Comparison of ENCODE assay signal across 8 mouse cellular contexts in the genomic region with DNA sequence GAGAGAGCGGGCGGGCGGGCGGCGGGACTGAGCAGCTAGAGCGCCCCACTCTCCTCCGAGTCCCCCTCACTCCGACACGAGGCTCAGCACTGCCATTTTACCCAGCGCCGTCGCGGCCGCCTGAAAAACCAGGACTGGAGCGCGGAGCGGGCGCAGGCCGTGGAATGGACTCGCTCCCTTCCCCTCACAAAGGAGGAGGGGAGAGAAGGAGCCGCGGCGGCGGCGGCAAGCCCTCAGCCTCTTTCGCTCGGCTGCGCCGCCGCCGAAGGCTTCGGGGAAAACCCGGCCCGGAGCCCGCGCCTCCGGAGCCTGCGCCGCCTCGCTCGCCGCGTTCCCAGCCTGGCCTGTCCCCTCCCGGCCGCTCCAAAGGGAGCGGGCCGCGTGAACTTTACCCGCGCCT. TPM values are rescaled to one million over a fixed set of nuclear protein-coding genes. Genes with fewer than 3 reads are reported as not detected.
A peak's percentile ranks its signal among the peaks of the same experiment; 100 is the strongest.
DNase-seq lines count a peak whose midpoint lies in the region; ATAC-seq and TF ChIP-seq lines count a peak whose summit lies in the region.

No protein-coding gene starts in this region.

- peak; percentile 60 for TF ChIP-seq EP300 in stomach, postnatal 0 days (optimal IDR thresholded peaks at IDR 0.05)

- peak overlapping the region; percentile 100 for H3K9ac ChIP-seq in forebrain, embryonic 13.5 days
- peak overlapping the region; percentile 100 for H3K9ac ChIP-seq in liver, embryonic 15.5 days
- peak overlapping the region; percentile 100 for H3K9ac ChIP-seq in neural tube, embryonic 12.5 days
- peak overlapping the region; percentile 100 for H3K9ac ChIP-seq in stomach, postnatal 0 days (ENCODE audit: low read length)

- peak overlapping the region; percentile 98 for H3K4me2 ChIP-seq in forebrain, embryonic 13.5 days
- peak overlapping the region; percentile 97 for H3K4me2 ChIP-seq in liver, embryonic 15.5 days
- peak overlapping the region; percentile 97 for H3K4me2 ChIP-seq in neural tube, embryonic 12.5 days (replicated peaks)
- H3K4me2 ChIP-seq in stomach, postnatal 0 days (replicated peaks; ENCODE audit: low read depth): peak overlapping the region; percentile 97

- peak; percentile 64 for ATAC-seq in cerebellum, adult (ENCODE audit: insufficient number of reproducible peaks, low FRiP score, low TSS enrichment)
- peak; percentile 83 for ATAC-seq in forebrain, embryonic 13.5 days
- peak; percentile 71 for ATAC-seq in liver, embryonic 15.5 days (ENCODE audit: insufficient read depth)
- peak; percentile 71 for ATAC-seq in neural tube, embryonic 12.5 days (ENCODE audit: low FRiP score, low read depth)
- ATAC-seq in stomach, postnatal 0 days (ENCODE audit: low FRiP score, low TSS enrichment): peak; percentile 86

- no peaks in the 10 kb centered on the region for H3K27me3 ChIP-seq in forebrain, embryonic 13.5 days
- no peaks in the 10 kb centered on the region for H3K27me3 ChIP-seq in liver, embryonic 15.5 days
- H3K27me3 ChIP-seq in neural tube, embryonic 12.5 days (replicated peaks): no peaks in the 10 kb centered on the region
- no peaks in the 10 kb centered on the region for H3K27me3 ChIP-seq in stomach, postnatal 0 days (ENCODE audit: control insufficient read depth, insufficient read depth, low read length)

- peaks cover 50% of the 10 kb centered on the region for H3K4me1 ChIP-seq in forebrain, embryonic 13.5 days
- H3K4me1 ChIP-seq in liver, embryonic 15.5 days (replicated peaks): peaks cover 60% of the 10 kb centered on the region
- peaks cover 34% of the 10 kb centered on the region for H3K4me1 ChIP-seq in neural tube, embryonic 12.5 days
- H3K4me1 ChIP-seq in stomach, postnatal 0 days (replicated peaks; ENCODE audit: control insufficient read depth, insufficient read depth): peaks cover 15% of the 10 kb centered on the region

- H3K9me3 ChIP-seq in forebrain, embryonic 13.5 days (replicated peaks): no peaks in the 10 kb centered on the region
- no peaks in the 10 kb centered on the region for H3K9me3 ChIP-seq in liver, embryonic 15.5 days (replicated peaks)
- H3K9me3 ChIP-seq in neural tube, embryonic 12.5 days: no peaks in the 10 kb centered on the region
- H3K9me3 ChIP-seq in stomach, postnatal 0 days (ENCODE audit: control insufficient read depth, low read length): no peaks in the 10 kb centered on the region

- TF ChIP-seq CTCF in stomach, postnatal 0 days (IDR thresholded peaks at IDR 0.05; ENCODE audit: low read depth): no peak

- intact Hi-C loops in heart, postnatal 10 days (cut with DNase I): loop anchor here (1.0 to 5.0 kb wide), 3 partner anchors 59 to 82 kb away; a partner anchor contains a TSS

- H3K27ac ChIP-seq in forebrain, embryonic 13.5 days: peak overlapping the region; percentile 100
- H3K27ac ChIP-seq in liver, embryonic 15.5 days (replicated peaks): peak overlapping the region; percentile 100
- H3K27ac ChIP-seq in neural tube, embryonic 12.5 days: peak overlapping the region; percentile 100
- peak overlapping the region; percentile 100 for H3K27ac ChIP-seq in stomach, postnatal 0 days (replicated peaks)

- DNase-seq in ES-CJ7 (ENCODE audit: low read depth, low spot score): peak; percentile 94
- DNase-seq in heart, postnatal 10 days: peak; percentile 99 to 100
- peak; percentile 98 to 99 for DNase-seq in kidney, postnatal 4 days
- DNase-seq in stomach, postnatal 0 days (ENCODE audit: low spot score): peak; percentile 98

- under 1% methylated on average over 39 of the region's 50 CpGs for WGBS in forebrain, embryonic 13.5 days
- WGBS in liver, embryonic 15.5 days (ENCODE audit: insufficient replicate concordance): under 1% methylated on average over 48 of the region's 50 CpGs
- WGBS in neural tube, embryonic 12.5 days: 0% methylated on average over 31 of the region's 50 CpGs
- 1% methylated on average over 39 of the region's 50 CpGs for WGBS in stomach, postnatal 0 days

- peak overlapping the region; percentile 100 for H3K4me3 ChIP-seq in forebrain, embryonic 13.5 days
- H3K4me3 ChIP-seq in liver, embryonic 15.5 days (replicated peaks): peak overlapping the region; percentile 98
- peak overlapping the region; percentile 100 for H3K4me3 ChIP-seq in neural tube, embryonic 12.5 days
- peak overlapping the region; percentile 100 for H3K4me3 ChIP-seq in stomach, postnatal 0 days (ENCODE audit: low read depth, low read length)

- peaks cover 4% of the 10 kb centered on the region for H3K36me3 ChIP-seq in forebrain, embryonic 13.5 days (ENCODE audit: poor library complexity, severe bottlenecking)
- H3K36me3 ChIP-seq in liver, embryonic 15.5 days (replicated peaks): peaks cover 5% of the 10 kb centered on the region
- H3K36me3 ChIP-seq in neural tube, embryonic 12.5 days: peaks cover 1% of the 10 kb centered on the region; the same call in 1 of the 2 replicates
- H3K36me3 ChIP-seq in stomach, postnatal 0 days (ENCODE audit: control insufficient read depth, insufficient read depth, low read length): no peaks in the 10 kb centered on the region

RNA-seq across cellular contexts. Expression of a gene that starts 2.3 kb away (rescaled TPM):
- 44.7 and 48.9 TPM in 2 replicates for polyA plus RNA-seq in forebrain, embryonic 13.5 days (2015; fragmentation: Nextera tagmentation; extraction: Ambion mirVana)
- total RNA-seq in heart, postnatal 10 days (2021): 10 to 100 TPM; 55.3 to 61.9 TPM
- polyA plus RNA-seq in liver, embryonic 15.5 days (2015; fragmentation: Nextera tagmentation; extraction: Ambion mirVana): 7.6 and 9.3 TPM in 2 replicates
- polyA plus RNA-seq in neural tube, embryonic 12.5 days (2016; fragmentation: Nextera tagmentation; extraction: Ambion mirVana): 41.0 and 42.4 TPM in 2 replicates
- polyA plus RNA-seq in stomach, postnatal 0 days (2015; fragmentation: Nextera tagmentation; extraction: Ambion mirVana): 8.7 and 9.7 TPM in 2 replicates

Comparison
In these comparisons a context has a peak if more than half of its experiments do, and no peak if none do; other contexts are left out.
1. Peak in every context shown above with its lines: DNase-seq, ATAC-seq, H3K4me3 ChIP-seq and H3K27ac ChIP-seq.